Mouse (Mus musculus) embryonic facial prominence, embryonic 11.5 days (tissue): ENCODE measurements around the gene Rph3al. TPM values are rescaled to one million over a fixed set of nuclear protein-coding genes. Genes with fewer than 3 reads are reported as not detected.

Experiments
- ATAC-seq: fragments of 200-750 bp; cut with Nextera tagmentation; replicated peaks from 2 replicates; pipeline ENCODE4 v1.8.0; 2017; ENCODE audit warnings: low read depth; ENCODE audit not compliant: insufficient number of reproducible peaks, low FRiP score, low TSS enrichment
- DNase-seq: peaks from one replicate; pipeline ENCODE4 v3.0.0-alpha.2; 2015; ENCODE audit warnings: low spot score
- H3K27ac ChIP-seq: fragments of 300-500 bp; sonication (generic); replicated peaks from 2 replicates; pipeline ENCODE4 v1.5.1; 2014; ENCODE audit warnings: mild to moderate bottlenecking, low read depth, low read length, control low read depth
- H3K27me3 ChIP-seq: fragments of 300-500 bp; sonication (generic); 2 replicates; pipeline ENCODE4 v1.6.1; 2014; ENCODE audit warnings: mild to moderate bottlenecking, low read length, moderate library complexity, mixed read lengths; ENCODE audit not compliant: control insufficient read depth, insufficient read depth
- H3K36me3 ChIP-seq: fragments of 300-500 bp; sonication (generic); replicated peaks from 2 replicates; pipeline ENCODE4 v1.6.1; 2014; ENCODE audit warnings: low read depth, mild to moderate bottlenecking, low read length, moderate library complexity, mixed read lengths; ENCODE audit not compliant: control insufficient read depth, insufficient read depth
- H3K4me1 ChIP-seq: fragments of 300-500 bp; sonication (generic); 2 replicates; pipeline ENCODE4 v1.6.1; 2014; ENCODE audit warnings: low read length, mixed read lengths; ENCODE audit not compliant: control insufficient read depth, insufficient read depth
- H3K4me2 ChIP-seq: fragments of 300-500 bp; sonication (generic); 2 replicates; pipeline ENCODE4 v1.6.1; 2014; ENCODE audit warnings: low read depth, mild to moderate bottlenecking, control low read depth, low read length, moderate library complexity
- H3K4me3 ChIP-seq: fragments of 300-500 bp; sonication (generic); 2 replicates; pipeline ENCODE4 v1.5.1; 2014; ENCODE audit warnings: low read depth, low read length, control low read depth
- H3K9ac ChIP-seq: fragments of 300-500 bp; sonication (generic); replicated peaks from 2 replicates; pipeline ENCODE4 v1.6.1; 2014; ENCODE audit warnings: mild to moderate bottlenecking, control low read depth, low read length
- H3K9me3 ChIP-seq: fragments of 300-500 bp; sonication (generic); replicated peaks from 2 replicates; pipeline ENCODE4 v1.6.1; 2016; ENCODE audit warnings: mild to moderate bottlenecking, low read length, inconsistent platforms, mixed read lengths; ENCODE audit not compliant: control insufficient read depth
- WGBS: fragments of 180-500 bp; shearing (Covaris S2); extraction: QIAGEN DNeasy Blood & Tissue Kit; methylation state at CpG from one replicate; pipeline ENCODE4 v1.1.7; 2014; 5-methylcytosine and 5-hydroxymethylcytosine counted together
- polyA plus RNA-seq: library from polyadenylated mRNA; unstranded; fragments of >200 nt; fragmentation: Nextera tagmentation; extraction: Ambion mirVana; gene quantifications from 2 replicates; pipeline ENCODE4 v1.2.1, GENCODE M21; 2014

The Rph3al gene
- polyA plus RNA-seq, 1 experiment from 2014 or later, result 2.7 TPM

GRCm38 (mm10) chr11:75865253-75865619 is 73.0 kb downstream of the Rph3al start:
- 34% methylated on average over 7 of the region's 7 CpGs for WGBS
- DNase-seq, result no peak
- Histone ChIP-seq H3K9ac (no peak overlapping the region; the same call in 1 of the 2 replicates), H3K4me1 (peaks cover 17% of the 10 kb centered on the region), H3K4me3 (no peak overlapping the region), H3K27ac (no peak overlapping the region; the same call in 1 of the 2 replicates), H3K4me2 (no peak overlapping the region), H3K36me3 (no peaks in the 10 kb centered on the region), H3K27me3 (no peaks in the 10 kb centered on the region), H3K9me3 (no peaks in the 10 kb centered on the region)
- no peak for ATAC-seq

DNA sequence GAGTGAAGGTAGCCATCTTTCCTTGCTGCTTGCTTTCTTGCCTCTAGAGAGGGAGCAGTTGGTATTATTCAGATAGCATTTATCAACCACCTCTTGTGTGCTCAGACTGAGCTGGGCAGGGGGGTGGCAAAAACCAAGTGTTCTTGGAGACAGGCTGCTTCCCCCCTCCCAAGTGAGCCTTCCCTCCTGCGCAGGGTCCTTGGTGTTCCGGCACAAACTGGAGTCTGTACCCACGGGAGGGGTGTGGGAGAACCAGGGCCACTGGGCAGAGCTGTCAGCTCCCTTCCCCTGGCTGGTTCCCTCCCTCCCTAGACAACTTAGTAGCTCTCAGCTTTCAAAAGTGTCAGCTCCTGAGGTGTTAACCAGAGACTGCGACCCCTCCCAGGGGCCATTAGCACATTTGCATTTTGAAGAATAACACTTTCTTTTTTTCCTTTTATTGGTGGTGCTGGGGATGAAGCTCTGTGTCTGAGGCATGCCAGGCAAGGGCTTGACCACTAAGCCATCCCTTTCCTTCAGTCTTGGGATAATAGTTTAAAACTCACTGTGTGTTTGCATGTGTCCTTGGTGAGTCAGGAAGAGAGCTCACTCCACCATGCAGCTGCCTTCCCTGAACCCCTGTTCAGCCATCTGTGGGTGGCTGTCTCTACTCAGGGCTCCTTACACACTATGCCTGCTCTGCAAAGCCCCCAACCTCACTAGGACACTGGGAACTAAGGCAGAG is 73.5 kb downstream of the Rph3al start:
- ATAC-seq (no peak), DNase-seq (no peak)
- WGBS, result 34% methylated on average over 3 of the region's 4 CpGs
- H3K27me3 ChIP-seq, result no peaks in the 10 kb centered on the region
- no peaks in the 10 kb centered on the region for H3K36me3 ChIP-seq
- no peak overlapping the region; the same call in 1 of the 2 replicates for H3K9ac ChIP-seq
- H3K4me2 ChIP-seq, result no peak overlapping the region
- peaks cover 17% of the 10 kb centered on the region for H3K4me1 ChIP-seq
- H3K27ac ChIP-seq, result no peak overlapping the region; the same call in 1 of the 2 replicates
- no peak overlapping the region for H3K4me3 ChIP-seq
- no peaks in the 10 kb centered on the region for H3K9me3 ChIP-seq

- DNase-seq (no peak), ATAC-seq (no peak)
- Histone ChIP-seq H3K9me3 (no peaks in the 10 kb centered on the region), H3K4me2 (no peak overlapping the region), H3K27me3 (no peaks in the 10 kb centered on the region), H3K9ac (no peak overlapping the region), H3K4me3 (no peak overlapping the region), H3K27ac (no peak overlapping the region), H3K36me3 (no peaks in the 10 kb centered on the region), H3K4me1 (peaks cover 17% of the 10 kb centered on the region)
- WGBS, result 83% methylated on average over 4 of the region's 4 CpGs
Observed at GRCm38 (mm10) chr11:75862466-75862865, 75.8 kb downstream of the Rph3al start.

DNA sequence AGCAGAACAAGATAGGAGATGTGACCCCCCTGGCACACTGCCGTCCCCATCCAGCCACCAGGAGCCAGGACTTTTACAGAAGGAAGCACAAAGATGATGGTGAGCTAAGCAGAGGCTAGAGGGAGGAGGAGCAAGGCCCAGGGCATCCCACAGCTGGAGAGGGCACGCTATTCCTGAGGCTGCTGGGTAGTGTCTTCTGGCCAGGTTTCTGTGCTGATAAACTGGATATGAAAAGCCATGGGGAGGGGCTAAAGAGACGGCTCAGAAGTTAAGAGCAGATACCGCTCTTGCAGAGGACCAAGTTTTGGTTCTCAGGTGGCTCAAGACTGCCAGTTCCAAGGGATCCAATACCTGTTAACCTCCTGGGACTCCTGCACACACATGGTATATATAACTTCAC is 76.6 kb downstream of the Rph3al start:
- peaks cover 17% of the 10 kb centered on the region for H3K4me1 ChIP-seq
- H3K4me2 ChIP-seq, result no peak overlapping the region
- no peaks in the 10 kb centered on the region for H3K36me3 ChIP-seq
- H3K9ac ChIP-seq, result no peak overlapping the region
- H3K4me3 ChIP-seq, result no peak overlapping the region
- no peak overlapping the region for H3K27ac ChIP-seq
- no peak for ATAC-seq
- peak; percentile 26 for DNase-seq
- no peaks in the 10 kb centered on the region for H3K27me3 ChIP-seq
- 51% methylated on average over 4 of the region's 4 CpGs for WGBS
- no peaks in the 10 kb centered on the region for H3K9me3 ChIP-seq

GRCm38 (mm10) chr11:75861213-75861612 is 77.0 kb downstream of the Rph3al start:
- ATAC-seq (peak; percentile 46; the same call in 1 of the 2 replicates), DNase-seq (peak; percentile 54)
- Histone ChIP-seq H3K36me3 (no peaks in the 10 kb centered on the region), H3K4me2 (no peak overlapping the region), H3K9me3 (no peaks in the 10 kb centered on the region), H3K9ac (no peak overlapping the region), H3K27ac (no peak overlapping the region), H3K4me1 (peaks cover 17% of the 10 kb centered on the region), H3K27me3 (no peaks in the 10 kb centered on the region), H3K4me3 (no peak overlapping the region)
- 40% methylated on average over 14 of the region's 14 CpGs for WGBS

- Histone ChIP-seq H3K9me3 (no peaks in the 10 kb centered on the region), H3K4me1 (peaks cover 2% of the 10 kb centered on the region), H3K4me2 (no peak overlapping the region), H3K9ac (no peak overlapping the region), H3K27ac (no peak overlapping the region), H3K4me3 (no peak overlapping the region), H3K27me3 (no peaks in the 10 kb centered on the region), H3K36me3 (no peaks in the 10 kb centered on the region)
- DNase-seq (no peak), ATAC-seq (no peak)
- 75% methylated on average over 8 of the region's 8 CpGs for WGBS
Observed at GRCm38 (mm10) chr11:75859460-75859859, 78.8 kb downstream of the Rph3al start.

DNA sequence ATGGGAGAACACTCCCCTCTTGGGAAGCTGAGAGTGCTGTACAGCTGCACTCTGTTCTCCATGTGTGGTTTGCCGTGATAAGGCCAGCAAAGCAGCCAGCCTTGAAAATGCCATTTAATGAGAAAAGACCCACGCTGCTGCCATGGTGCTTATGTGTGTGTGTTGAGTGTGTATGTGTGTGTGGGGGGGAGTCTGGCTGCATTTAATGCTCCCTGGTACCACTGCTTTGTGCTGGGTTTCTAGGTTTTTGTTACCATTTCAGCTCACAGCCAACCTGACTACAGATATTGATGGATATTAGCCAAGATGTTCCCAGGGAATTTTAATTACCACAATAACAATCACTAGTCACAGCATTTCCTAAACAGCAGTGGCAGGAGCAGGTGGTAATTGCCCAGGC is 79.3 kb downstream of the Rph3al start:
- no peak overlapping the region for H3K27ac ChIP-seq
- ATAC-seq, result no peak
- WGBS, result 80% methylated on average over 2 of the region's 2 CpGs
- H3K4me2 ChIP-seq, result no peak overlapping the region
- H3K36me3 ChIP-seq, result no peaks in the 10 kb centered on the region
- H3K9me3 ChIP-seq, result no peaks in the 10 kb centered on the region
- no peaks in the 10 kb centered on the region for H3K27me3 ChIP-seq
- no peaks in the 10 kb centered on the region for H3K4me1 ChIP-seq
- DNase-seq, result no peak
- H3K4me3 ChIP-seq, result no peak overlapping the region
- no peak overlapping the region for H3K9ac ChIP-seq

DNA sequence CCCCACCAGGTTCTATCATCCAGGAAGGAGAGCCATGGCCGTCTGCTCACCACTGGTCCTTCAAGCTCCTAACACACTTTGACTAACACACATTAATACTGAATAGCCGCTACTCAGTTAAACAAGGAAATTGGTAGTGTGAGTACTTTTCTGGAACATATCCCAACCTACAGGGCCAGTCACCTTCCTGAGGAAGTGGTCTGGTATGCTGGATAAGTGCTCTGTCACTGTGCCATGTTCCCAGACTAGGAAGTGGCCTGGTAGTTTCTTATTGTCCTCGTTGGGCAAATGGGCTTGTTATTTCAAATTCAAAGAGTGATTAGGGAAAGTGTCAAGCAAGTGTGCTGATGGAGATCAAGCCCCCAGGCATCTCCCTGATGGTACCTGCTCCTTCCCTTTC is 80.4 kb downstream of the Rph3al start:
- H3K27me3 ChIP-seq, result no peaks in the 10 kb centered on the region
- H3K9ac ChIP-seq, result no peak overlapping the region
- H3K4me3 ChIP-seq, result no peak overlapping the region
- no peaks in the 10 kb centered on the region for H3K9me3 ChIP-seq
- no peak overlapping the region for H3K27ac ChIP-seq
- DNase-seq (no peak), ATAC-seq (no peak)
- H3K4me1 ChIP-seq, result no peaks in the 10 kb centered on the region
- no peaks in the 10 kb centered on the region for H3K36me3 ChIP-seq
- 77% methylated on average over 3 of the region's 3 CpGs for WGBS
- H3K4me2 ChIP-seq, result no peak overlapping the region
